Mouse (Mus musculus) CD4-positive helper T cell, adult 2 months (primary cell): ENCODE results near the gene Abcc9.

Experiments used
- DNase-seq: peaks from one replicate; pipeline ENCODE4 v3.0.0-alpha.2; 2012; ENCODE audit warnings: low read depth, missing footprints, low spot score

The Abcc9 gene

GRCm38 (mm10) chr6:142614324-142614723 is 87.8 kb downstream of the Abcc9 start:
- DNase-seq, result no peak

GRCm38 (mm10) chr6:142612366-142612765 is 89.7 kb downstream of the Abcc9 start:
- no peak for DNase-seq

- DNase-seq, result no peak
Observed at GRCm38 (mm10) chr6:142609401-142610373, 92.4 kb downstream of the Abcc9 start.

GRCm38 (mm10) chr6:142607080-142607479 is 95.0 kb downstream of the Abcc9 start:
- DNase-seq, result no peak

GRCm38 (mm10) chr6:142602772-142603171 is 99.3 kb downstream of the Abcc9 start:
- DNase-seq, result no peak

GRCm38 (mm10) chr6:142578831-142579230 is 123.3 kb downstream of the Abcc9 start:
- no peak for DNase-seq

DNA sequence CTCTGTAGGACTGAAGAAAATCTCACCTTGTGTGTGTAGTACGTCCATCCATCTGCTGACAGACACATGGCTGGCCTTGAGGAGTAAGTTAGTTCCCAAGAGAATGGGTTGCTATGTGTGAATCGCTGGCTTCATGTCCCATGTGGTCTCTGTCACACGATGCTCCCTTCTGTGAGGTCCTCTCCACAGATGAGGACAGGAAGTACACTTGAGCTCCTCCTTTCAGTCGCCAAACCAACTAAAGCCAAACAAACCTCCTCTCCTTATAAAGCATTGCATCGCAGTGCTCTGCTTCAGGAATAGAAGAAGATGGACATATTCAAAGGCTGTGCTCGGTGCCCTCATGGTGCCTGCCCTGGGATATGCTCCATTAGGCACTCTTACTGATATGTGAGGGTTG is 124.3 kb downstream of the Abcc9 start:
- DNase-seq, result no peak

- no peak for DNase-seq
Observed at GRCm38 (mm10) chr6:142572876-142573275, 129.2 kb downstream of the Abcc9 start.

DNA sequence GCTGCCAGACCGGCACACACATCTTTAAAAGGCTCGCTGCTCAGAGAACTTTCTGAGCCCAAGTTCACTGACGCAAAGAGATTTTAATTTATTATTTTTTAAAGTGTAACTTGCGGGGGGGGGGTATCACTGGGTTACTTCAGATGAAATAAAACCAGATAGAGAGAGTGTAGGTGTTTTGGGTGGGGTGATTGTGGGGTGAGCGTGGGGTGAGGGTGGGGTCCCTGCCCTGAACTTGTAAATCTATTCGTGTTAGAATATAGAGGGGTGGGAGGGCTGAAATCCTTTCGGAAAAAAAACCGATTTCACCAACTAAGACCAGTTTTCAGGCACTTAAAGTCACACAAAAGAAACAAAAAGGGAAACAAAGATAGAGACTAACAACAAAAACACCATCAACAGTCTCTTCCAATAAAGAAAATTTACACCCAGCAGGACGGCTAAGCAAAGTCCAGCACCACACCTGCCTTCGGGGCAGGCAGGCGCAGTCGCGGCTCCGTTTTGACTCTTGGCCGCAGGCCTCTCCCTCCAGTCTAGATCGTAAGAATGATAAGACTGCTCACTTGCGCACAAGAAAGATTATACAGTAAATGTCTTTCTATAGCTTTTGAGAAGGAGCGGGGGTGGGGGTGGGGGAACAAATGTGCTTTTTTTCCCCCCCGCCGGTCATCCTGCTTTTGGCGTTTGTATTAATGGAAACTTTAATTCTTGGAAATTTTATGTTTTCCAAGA is 130.3 kb downstream of the Abcc9 start:
- peak; percentile 28 for DNase-seq

DNA sequence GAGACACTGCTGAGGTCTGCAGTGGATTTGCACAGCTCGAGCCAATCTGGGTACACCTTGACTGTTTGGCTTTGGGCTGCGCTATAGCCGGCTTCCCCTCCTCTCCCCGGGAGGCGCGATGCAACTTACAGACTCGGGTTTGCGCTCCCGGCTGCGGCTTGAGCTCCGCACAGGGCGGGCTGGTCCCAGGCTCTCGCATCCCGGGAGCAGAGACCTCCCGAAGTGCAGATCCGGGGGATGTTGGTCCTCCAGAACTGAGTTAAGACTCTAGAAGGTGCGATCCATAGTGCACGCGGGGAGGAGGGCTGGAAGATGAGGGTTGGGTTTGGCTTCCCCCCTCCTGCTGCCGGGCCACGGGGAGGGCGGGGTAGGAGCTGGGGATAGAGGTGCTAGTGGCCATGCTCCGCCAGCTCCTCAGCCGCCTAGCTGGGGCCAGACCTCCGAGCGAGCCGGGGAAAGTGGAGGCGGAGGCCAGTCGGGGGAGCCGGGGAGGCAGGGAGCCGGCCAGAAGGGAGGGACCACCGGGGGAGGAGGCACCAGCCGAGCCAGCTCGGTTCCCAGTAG is 131.0 kb downstream of the Abcc9 start, which contains the start of gene Kcnj8:
Kcnj8 (minus strand) TSS at position 560 of the 564 bp plus-strand sequence.
- peak; percentile 21 for DNase-seq

DNA sequence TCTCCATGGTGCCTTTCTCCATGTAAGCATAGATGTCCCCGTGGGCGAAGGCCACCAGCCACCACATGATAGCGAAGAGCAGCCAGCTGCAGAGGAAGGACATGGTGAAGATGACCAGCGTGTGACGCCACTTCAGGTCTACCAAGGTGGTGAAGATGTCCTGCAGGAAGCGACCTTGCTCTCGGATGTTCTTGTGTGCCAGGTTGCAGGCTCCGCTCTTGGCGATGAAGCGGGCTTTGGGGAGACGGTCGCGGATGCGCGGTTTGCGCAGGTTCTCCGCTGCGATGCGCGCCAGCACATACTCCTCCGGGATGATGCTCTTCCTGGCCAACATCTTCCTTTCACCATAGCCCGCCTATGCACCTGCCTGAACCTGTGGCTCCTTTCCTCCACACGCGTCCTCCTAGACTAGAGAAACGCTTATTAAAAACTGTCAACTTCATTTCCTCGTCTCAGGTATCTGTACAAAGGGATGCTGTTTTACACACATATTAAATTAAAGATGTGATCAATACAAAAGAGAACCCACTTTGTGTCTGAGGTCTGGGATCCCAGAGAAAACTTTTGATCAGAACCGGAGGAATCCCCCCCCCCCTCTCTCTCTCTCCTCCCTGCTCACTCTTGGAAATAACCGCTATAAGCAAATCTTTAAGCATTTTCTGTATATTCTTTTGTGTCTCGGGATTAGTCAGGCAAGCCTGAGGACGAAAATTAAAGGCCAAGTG is 131.9 kb downstream of the Abcc9 start:
- no peak for DNase-seq

- no peak for DNase-seq
Observed at GRCm38 (mm10) chr6:142568713-142569357, 133.3 kb downstream of the Abcc9 start.

GRCm38 (mm10) chr6:142567452-142567851 is 134.7 kb downstream of the Abcc9 start:
- DNase-seq, result peak; percentile 51

DNA sequence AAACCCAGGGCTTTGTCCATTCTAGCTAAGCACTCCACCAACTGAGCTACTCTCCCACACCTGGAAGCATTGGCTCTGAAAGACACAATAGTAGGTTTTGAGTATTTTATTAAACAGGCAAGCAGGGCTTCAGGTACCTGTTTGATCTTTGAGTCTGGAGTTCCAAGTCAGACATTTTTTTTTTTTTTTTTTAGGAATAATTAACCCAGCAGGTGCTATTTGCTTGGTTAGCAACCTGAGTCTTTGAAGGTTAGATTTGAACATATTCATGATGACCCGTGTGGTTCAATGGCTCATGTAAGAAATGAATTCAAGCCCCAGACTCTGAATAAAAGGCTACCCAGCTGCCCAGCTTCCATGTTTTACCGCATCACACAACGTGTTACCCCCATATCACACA is 137.4 kb downstream of the Abcc9 start:
- DNase-seq, result no peak

- peak; percentile 54 for DNase-seq
Observed at GRCm38 (mm10) chr6:142561151-142561550, 141.0 kb downstream of the Abcc9 start.

DNA sequence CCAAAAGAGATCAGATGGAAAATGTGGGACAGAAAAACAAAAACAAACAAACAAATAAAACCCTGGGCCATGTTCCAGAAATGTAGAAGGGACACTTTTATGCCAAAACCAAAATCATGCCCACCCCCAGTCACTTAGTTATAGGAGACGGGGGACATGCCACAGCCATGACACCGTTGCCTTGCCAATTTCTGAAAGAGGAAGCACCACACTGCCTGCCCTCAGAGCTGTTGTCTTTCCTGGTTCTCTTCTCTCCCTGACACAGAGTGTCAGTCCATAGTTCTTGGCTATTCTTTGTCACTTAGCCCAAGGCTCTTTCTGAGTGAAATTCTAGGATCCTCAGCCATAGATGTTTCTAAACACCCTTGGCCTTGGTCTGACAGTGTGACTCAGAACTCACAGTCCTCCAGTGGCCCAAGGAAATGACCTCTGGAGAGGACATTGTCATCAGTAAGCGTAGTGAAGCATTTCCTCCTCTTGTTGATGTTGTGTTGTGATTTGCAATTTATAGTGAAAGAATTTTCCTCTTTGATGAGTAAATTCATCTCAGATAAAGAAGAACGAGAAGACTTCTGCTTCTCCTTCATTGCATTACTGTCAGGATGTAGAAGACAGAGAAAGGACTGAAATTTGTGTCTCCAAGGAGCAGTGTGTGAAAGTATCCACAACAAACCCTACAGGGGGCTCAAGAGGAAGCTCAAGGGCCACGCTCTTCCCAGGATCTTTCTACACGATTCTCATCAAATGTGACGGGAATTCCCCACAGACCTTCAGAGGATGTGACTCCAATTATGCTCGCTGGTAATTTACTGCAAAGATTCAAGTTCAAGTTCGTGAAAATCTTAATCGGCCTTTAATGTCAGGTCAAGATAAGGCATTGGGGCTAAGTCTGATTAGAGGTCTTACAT is 143.1 kb downstream of the Abcc9 start:
- no peak for DNase-seq

DNA sequence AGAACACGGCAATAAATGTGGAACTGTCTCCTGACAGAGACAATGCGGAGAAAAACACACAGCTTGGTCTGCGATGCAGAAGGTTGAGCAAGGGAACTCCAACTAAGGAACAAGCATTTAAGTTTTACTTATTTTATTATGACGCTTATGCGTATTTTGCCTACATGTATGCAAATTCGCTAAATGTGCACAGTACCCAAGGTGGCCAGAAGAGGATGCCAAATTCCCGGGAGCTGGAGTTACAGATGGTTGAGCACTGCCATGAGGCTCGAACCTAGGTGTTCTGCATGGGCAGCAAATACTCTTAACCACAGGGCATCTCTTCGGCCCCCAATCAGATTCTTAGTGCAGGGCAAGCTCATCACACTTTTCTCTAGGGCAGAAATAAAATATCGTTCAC is 144.0 kb downstream of the Abcc9 start:
- no peak for DNase-seq

DNA sequence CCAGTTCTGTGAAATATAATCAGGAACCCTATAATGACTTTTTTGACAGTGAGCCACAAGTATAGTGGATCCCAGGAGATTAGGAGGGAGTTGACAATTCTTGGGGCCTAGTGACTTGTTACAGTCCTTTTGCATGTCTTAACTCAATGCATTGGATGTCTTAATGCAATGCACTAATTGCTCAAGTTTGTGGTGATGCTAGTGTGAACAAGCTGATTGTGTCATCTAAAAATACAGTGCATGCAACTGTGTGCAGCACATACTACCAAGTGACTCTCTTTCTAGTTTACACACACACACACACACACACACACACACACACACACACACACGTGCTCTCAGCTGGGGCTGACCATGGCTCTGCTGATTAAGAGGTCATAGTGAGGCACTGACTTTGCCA is 146.1 kb downstream of the Abcc9 start:
- DNase-seq, result no peak

GRCm38 (mm10) chr6:142551482-142551881 is 150.6 kb downstream of the Abcc9 start:
- DNase-seq, result no peak

- DNase-seq, result no peak
Observed at GRCm38 (mm10) chr6:142550871-142551270, 151.2 kb downstream of the Abcc9 start.
